ENCODE assay signal across 9 mouse cellular contexts in genomic region chr10:118592648-118593368, GRCm38 (mm10).
DNase-seq lines count a peak whose midpoint lies in the region; ATAC-seq and TF ChIP-seq lines count a peak whose summit lies in the region.
"Had no signal": no experiment of that assay in that cellular context is flagged by ENCODE, and none has a peak within 500 bp of the region (broad histone marks: within the 10 kb centered on the region; RNA-seq: fewer than 3 reads in every experiment).

No protein-coding gene starts in this region.

- H3K36me3 ChIP-seq in kidney, adult 2 months (ENCODE audit: control insufficient read depth, insufficient read depth, low read length): no peaks in the 10 kb centered on the region
- no peaks in the 10 kb centered on the region for H3K36me3 ChIP-seq in limb, embryonic 10.5 days
- H3K36me3 ChIP-seq in neural tube, embryonic 13.5 days: no peaks in the 10 kb centered on the region
- no peaks in the 10 kb centered on the region for H3K36me3 ChIP-seq in testis, adult 2 months (ENCODE audit: control insufficient read depth, insufficient read depth, low read length)

- no peak overlapping the region for H3K27ac ChIP-seq in kidney, adult 2 months (ENCODE audit: insufficient read depth, low read depth, low read length)
- H3K27ac ChIP-seq in limb, embryonic 10.5 days: no peak overlapping the region
- no peak overlapping the region for H3K27ac ChIP-seq in neural tube, embryonic 13.5 days (replicated peaks)
- H3K27ac ChIP-seq in testis, adult 2 months (ENCODE audit: control insufficient read depth, insufficient read depth, low read depth, low read length): no peak overlapping the region

- H3K4me1 ChIP-seq in kidney, adult 2 months (ENCODE audit: control insufficient read depth, insufficient read depth, low read length): peaks cover 3% of the 10 kb centered on the region; the same call in 1 of the 2 replicates
- H3K4me1 ChIP-seq in limb, embryonic 10.5 days: peaks cover 6% of the 10 kb centered on the region; the same call in 1 of the 2 replicates
- peaks cover 8% of the 10 kb centered on the region; the same call in 1 of the 2 replicates for H3K4me1 ChIP-seq in neural tube, embryonic 13.5 days (replicated peaks)
- no peaks in the 10 kb centered on the region; the same call in 1 of the 2 replicates for H3K4me1 ChIP-seq in testis, adult 2 months (ENCODE audit: control insufficient read depth, insufficient read depth, low read length)

- H3K4me3 ChIP-seq in kidney, adult 2 months (ENCODE audit: insufficient read depth, low read depth, low read length): no peak overlapping the region
- no peak overlapping the region for H3K4me3 ChIP-seq in limb, embryonic 10.5 days
- H3K4me3 ChIP-seq in neural tube, embryonic 13.5 days: no peak overlapping the region
- no peak overlapping the region for H3K4me3 ChIP-seq in testis, adult 2 months (ENCODE audit: control insufficient read depth, low read depth, low read length)
- H3K4me3 ChIP-seq: erythroblast, embryonic 14.5 days had no signal

- no peaks in the 10 kb centered on the region for H3K9me3 ChIP-seq in limb, embryonic 10.5 days (replicated peaks)
- no peaks in the 10 kb centered on the region for H3K9me3 ChIP-seq in neural tube, embryonic 13.5 days

- H3K9ac ChIP-seq in neural tube, embryonic 13.5 days: no peak overlapping the region

- no peak overlapping the region for H3K4me2 ChIP-seq in neural tube, embryonic 13.5 days

- DNase-seq in A20 (ENCODE audit: low read depth, low spot score): peak; percentile 7
- peak; percentile 81 for DNase-seq in adipocyte (ENCODE audit: low spot score)
- DNase-seq in cerebellum, postnatal 4 days (ENCODE audit: low spot score in 2 of 2): peak; percentile 80 to 90
- peak; percentile 90 for DNase-seq in gastrocnemius, postnatal 10 days
- DNase-seq in kidney, adult 2 months: peak; percentile 86
- peak; percentile 72 for DNase-seq in limb, embryonic 10.5 days (ENCODE audit: low spot score)

- no peak for TF ChIP-seq POLR2A in kidney, adult 2 months (IDR thresholded peaks at IDR 0.05; ENCODE audit: low read depth, low read length)
- TF ChIP-seq POLR2A in testis, adult 2 months (IDR thresholded peaks at IDR 0.05; ENCODE audit: control insufficient read depth, low read depth, low read length): no peak

- no peaks in the 10 kb centered on the region for H3K27me3 ChIP-seq in kidney, adult 2 months (replicated peaks; ENCODE audit: control insufficient read depth, insufficient read depth, low read length)
- no peaks in the 10 kb centered on the region for H3K27me3 ChIP-seq in limb, embryonic 10.5 days (ENCODE audit: low read depth, poor library complexity, severe bottlenecking)
- no peaks in the 10 kb centered on the region for H3K27me3 ChIP-seq in neural tube, embryonic 13.5 days
- no peaks in the 10 kb centered on the region for H3K27me3 ChIP-seq in testis, adult 2 months (ENCODE audit: control insufficient read depth, insufficient read depth, low read length)

- WGBS in kidney, adult 2 months: 26% methylated on average over 16 of the region's 16 CpGs
- WGBS in limb, embryonic 10.5 days: 44% methylated on average over 16 of the region's 16 CpGs
- WGBS in neural tube, embryonic 13.5 days: 23% methylated on average over 16 of the region's 16 CpGs

- ATAC-seq in neural tube, embryonic 13.5 days (ENCODE audit: low read depth): peak; percentile 67

- peak; percentile 93 for TF ChIP-seq CTCF in kidney, adult 2 months (conservative IDR thresholded peaks at IDR 0.05; ENCODE audit: insufficient read depth, insufficient read length, low read depth, low read length)
- TF ChIP-seq CTCF in testis, adult 2 months (IDR thresholded peaks at IDR 0.05; ENCODE audit: control insufficient read depth, insufficient read depth, insufficient replicate concordance, low read depth, low read length): peak; percentile 68; the same call in 1 of the 2 replicates

Comparison
In these comparisons a context has a peak if more than half of its experiments do, and no peak if none do; other contexts are left out.
1. DNase-seq: peak in every context shown above with its lines; median percentile 90 in gastrocnemius, postnatal 10 days; 86 in kidney, adult 2 months; 85 in cerebellum, postnatal 4 days; 81 in adipocyte; 72 in limb, embryonic 10.5 days; 7 in A20.